Mouse (Mus musculus) neural tube, embryonic 12.5 days (tissue): Measurements from ENCODE around the gene Gtf2ird2. TPM values are rescaled to one million over a fixed set of nuclear protein-coding genes. Genes with fewer than 3 reads are reported as not detected.
A peak's percentile ranks its signal among the peaks of the same experiment; 100 is the strongest.

Experiments used
- ATAC-seq: fragments of 200-750 bp; cut with Nextera tagmentation; 2 replicates; pipeline ENCODE4 v1.8.0; 2017; ENCODE audit warnings: low read depth, mild to moderate bottlenecking, moderate TSS enrichment, moderate library complexity; ENCODE audit not compliant: low FRiP score
- H3K27ac ChIP-seq: fragments of 300-500 bp; sonication (generic); 2 replicates; pipeline ENCODE4 v1.5.1; 2016
- H3K27me3 ChIP-seq: fragments of 300-500 bp; sonication (generic); replicated peaks from 2 replicates; pipeline ENCODE4 v1.6.1; 2016; ENCODE audit warnings: mild to moderate bottlenecking
- H3K36me3 ChIP-seq: fragments of 300-500 bp; sonication (generic); 2 replicates; pipeline ENCODE4 v1.6.1; 2016; ENCODE audit warnings: mild to moderate bottlenecking
- H3K4me1 ChIP-seq: fragments of 300-500 bp; sonication (generic); 2 replicates; pipeline ENCODE4 v1.6.1; 2016
- H3K4me2 ChIP-seq: fragments of 300-500 bp; sonication (generic); replicated peaks from 2 replicates; pipeline ENCODE4 v1.6.1; 2016; ENCODE audit warnings: mild to moderate bottlenecking
- H3K4me3 ChIP-seq: fragments of 300-500 bp; sonication (generic); 2 replicates; pipeline ENCODE4 v1.5.1; 2016
- H3K9ac ChIP-seq: fragments of 300-500 bp; sonication (generic); 2 replicates; pipeline ENCODE4 v1.6.1; 2016; ENCODE audit warnings: mild to moderate bottlenecking
- H3K9me3 ChIP-seq: fragments of 300-500 bp; sonication (generic); 2 replicates; pipeline ENCODE4 v1.6.1; 2016; ENCODE audit warnings: mild to moderate bottlenecking
- WGBS: fragments of 180-500 bp; shearing (Covaris S2); methylation state at CpG from one replicate; pipeline ENCODE4 v1.1.7; 2016; 5-methylcytosine and 5-hydroxymethylcytosine counted together
- polyA plus RNA-seq: library from polyadenylated mRNA; unstranded; fragments of >200 nt; fragmentation: Nextera tagmentation; extraction: Ambion mirVana; gene quantifications from 2 replicates; pipeline ENCODE4 v1.2.1, GENCODE M21; 2016

The Gtf2ird2 gene
- polyA plus RNA-seq, 1 experiment from 2014 or later = 12.4 TPM

DNA sequence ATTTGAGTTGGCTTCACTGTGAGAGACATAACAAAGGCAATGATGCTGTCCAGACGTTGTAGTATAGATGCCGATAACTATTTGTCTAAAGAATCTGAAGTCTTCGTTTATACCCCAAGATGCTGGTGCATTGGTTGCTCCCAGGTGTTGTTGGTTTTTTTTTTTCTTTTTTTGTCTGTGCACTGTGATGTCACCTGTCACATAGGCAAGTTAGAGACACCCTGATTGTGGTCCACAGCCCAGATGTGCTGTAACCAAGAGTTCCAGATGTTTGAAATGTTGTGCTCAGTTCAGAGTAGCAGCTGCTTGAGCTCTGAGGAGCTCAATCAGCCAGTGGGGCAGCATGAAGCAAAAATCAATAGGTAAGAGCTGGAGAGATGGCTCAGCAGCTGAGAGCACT lies 2.2 kb downstream of the Gtf2ird2 start:
- no peak overlapping the region for H3K4me3 ChIP-seq
- 96% methylated on average over 3 of the region's 3 CpGs for WGBS
- H3K27me3 ChIP-seq = no peaks in the 10 kb centered on the region
- no peaks in the 10 kb centered on the region for H3K36me3 ChIP-seq
- no peak for ATAC-seq
- H3K4me1 ChIP-seq = peaks cover 19% of the 10 kb centered on the region
- no peaks in the 10 kb centered on the region for H3K9me3 ChIP-seq
- no peak overlapping the region for H3K4me2 ChIP-seq
- no peak overlapping the region for H3K27ac ChIP-seq
- no peak overlapping the region for H3K9ac ChIP-seq

DNA sequence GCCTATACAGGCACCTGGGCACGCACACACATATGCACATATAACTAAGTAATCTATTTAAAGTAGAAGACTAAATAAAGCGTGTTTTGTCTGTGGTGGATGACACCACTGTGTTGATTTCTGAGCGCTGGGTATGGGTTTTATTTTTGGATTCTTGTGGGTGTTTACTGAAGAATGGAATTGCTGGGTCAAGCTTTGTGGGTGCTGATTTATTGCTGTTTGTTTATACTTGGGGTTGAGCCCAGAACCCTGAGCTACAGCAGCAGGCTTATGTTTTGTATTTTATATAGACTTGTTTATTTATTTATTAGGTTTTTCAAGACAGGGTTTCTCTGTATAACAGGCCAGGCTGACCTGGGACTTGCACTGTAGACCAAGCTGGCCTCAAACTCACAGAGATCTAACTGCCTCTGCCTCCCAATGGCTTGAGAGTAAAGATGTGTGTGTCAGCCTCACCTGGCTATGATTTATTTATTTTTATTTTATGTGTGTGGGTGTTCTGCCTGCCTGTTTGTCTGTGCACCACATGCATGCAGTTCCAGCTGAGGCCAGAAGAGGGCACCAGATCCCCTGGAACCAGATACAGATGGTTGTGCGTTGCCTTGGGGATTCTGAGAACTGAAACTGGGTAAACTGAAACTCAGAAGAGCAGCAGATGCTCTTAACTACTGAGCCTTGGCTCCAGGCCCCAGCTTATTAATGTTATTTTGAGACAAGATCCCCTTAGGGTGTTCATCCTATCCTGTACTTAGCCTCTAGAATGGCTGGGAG lies 3.3 kb downstream of the Gtf2ird2 start:
- Histone ChIP-seq H3K9ac (no peak overlapping the region), H3K4me1 (peaks cover 17% of the 10 kb centered on the region), H3K36me3 (no peaks in the 10 kb centered on the region), H3K4me2 (no peak overlapping the region), H3K27ac (no peak overlapping the region), H3K4me3 (no peak overlapping the region), H3K27me3 (no peaks in the 10 kb centered on the region), H3K9me3 (no peaks in the 10 kb centered on the region)
- WGBS = 82% methylated on average over 4 of the region's 4 CpGs
- ATAC-seq = no peak

DNA sequence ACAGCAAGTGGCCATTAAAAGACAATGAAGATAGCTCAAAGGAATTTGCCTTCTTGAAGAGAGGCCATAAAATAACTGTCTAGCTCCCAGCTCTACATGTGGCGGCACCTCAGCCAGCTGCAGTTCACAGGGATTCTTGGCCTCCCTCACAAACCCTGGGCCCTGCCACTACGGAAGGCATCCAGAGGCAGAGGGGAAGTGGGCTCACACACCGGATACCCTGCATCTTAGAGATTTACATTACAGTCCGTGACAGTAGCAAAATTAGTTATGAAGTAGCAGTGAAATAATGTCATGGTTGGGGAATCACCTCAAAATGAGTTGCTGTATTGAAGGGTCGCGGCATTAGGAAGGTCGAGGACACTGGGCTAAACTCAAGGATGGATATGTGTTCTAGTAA lies 4.8 kb downstream of the Gtf2ird2 start:
- H3K27ac ChIP-seq = no peak overlapping the region
- H3K4me3 ChIP-seq = no peak overlapping the region
- H3K9ac ChIP-seq = no peak overlapping the region
- no peaks in the 10 kb centered on the region for H3K27me3 ChIP-seq
- no peaks in the 10 kb centered on the region for H3K9me3 ChIP-seq
- peaks cover 3% of the 10 kb centered on the region for H3K4me1 ChIP-seq
- H3K36me3 ChIP-seq = no peaks in the 10 kb centered on the region
- H3K4me2 ChIP-seq = no peak overlapping the region
- no peak for ATAC-seq
- 53% methylated on average over 7 of the region's 7 CpGs for WGBS

DNA sequence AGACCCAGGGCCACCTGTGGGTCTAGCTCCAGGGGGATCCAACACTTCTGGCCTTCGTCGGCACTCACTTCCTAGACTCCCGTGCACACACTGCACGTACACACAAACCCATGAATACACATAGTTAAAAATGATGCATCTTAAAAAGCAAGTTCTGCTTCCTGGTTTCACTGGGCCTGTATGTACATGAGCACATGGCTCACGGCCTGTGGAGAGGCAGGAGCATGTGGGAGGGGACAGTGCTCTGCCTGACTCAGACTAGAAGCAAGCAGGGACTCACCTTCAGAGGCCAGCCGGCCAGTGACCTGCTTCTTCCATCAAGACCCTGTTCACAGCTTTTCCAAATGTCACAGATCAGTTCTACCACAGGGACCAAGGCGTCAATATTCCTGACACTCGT lies 9.8 kb downstream of the Gtf2ird2 start:
- Histone ChIP-seq H3K4me3 (no peak overlapping the region), H3K9ac (no peak overlapping the region), H3K9me3 (no peaks in the 10 kb centered on the region), H3K4me1 (no peaks in the 10 kb centered on the region), H3K4me2 (no peak overlapping the region), H3K36me3 (peaks cover 31% of the 10 kb centered on the region), H3K27ac (no peak overlapping the region), H3K27me3 (no peaks in the 10 kb centered on the region)
- ATAC-seq = no peak
- WGBS = 93% methylated on average over 8 of the region's 8 CpGs

DNA sequence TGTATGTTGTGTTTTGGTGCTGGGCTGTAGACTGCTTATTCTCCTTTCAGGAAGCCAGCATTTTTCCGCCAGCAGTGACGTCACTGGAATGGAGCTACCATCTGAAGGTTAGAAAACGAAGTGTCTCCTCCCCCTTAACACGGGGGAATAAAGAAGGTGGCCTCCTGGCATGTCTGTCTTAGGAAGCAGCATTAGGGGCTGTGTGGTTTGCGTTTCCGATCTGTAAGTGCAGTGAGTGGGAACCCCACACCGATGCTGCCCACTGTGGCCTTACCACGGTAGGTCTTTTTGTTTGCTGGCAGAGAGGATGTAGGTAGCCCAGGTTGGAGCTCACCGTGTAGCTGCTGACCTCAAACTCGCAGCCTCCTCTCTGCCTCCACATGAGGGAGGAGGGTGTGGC lies 22.9 kb downstream of the Gtf2ird2 start:
- Histone ChIP-seq H3K9me3 (no peaks in the 10 kb centered on the region), H3K36me3 (peaks cover 30% of the 10 kb centered on the region), H3K27me3 (no peaks in the 10 kb centered on the region), H3K9ac (no peak overlapping the region), H3K4me3 (no peak overlapping the region), H3K27ac (no peak overlapping the region), H3K4me1 (no peaks in the 10 kb centered on the region), H3K4me2 (no peak overlapping the region)
- no peak for ATAC-seq
- 85% methylated on average over 10 of the region's 10 CpGs for WGBS

DNA sequence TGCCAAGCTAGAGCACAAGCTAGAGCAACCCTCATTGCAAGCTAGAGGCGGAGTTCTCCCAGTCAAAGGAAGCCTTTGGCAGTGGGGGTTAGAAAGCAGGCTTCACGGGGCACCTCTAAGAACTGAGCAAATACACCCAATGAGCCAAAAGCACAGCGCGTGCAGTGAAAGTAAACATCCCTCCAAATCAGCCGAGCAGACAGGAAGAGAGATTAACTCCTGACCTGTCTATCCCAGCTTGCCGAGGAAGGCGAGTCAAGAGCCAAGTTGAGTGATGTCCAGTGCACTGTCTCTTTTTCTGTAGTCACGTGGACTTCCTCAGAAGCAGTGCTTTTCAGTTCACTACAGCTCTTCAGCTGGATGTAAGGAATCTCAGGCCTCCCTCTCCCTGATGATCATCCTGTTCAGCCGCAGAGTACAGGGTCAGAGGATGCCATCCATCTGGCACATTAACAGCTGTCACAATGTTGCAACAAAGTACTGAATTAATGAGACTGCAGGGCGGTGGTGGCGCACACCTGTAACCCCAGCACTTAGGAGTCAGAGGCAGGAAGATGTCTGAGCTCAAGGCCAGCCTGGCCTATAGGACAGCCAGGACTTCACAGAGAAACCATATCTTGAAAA lies 26.2 kb downstream of the Gtf2ird2 start:
- Histone ChIP-seq H3K9me3 (no peaks in the 10 kb centered on the region), H3K4me2 (no peak overlapping the region), H3K36me3 (peaks cover 13% of the 10 kb centered on the region; the same call in 1 of the 2 replicates), H3K27me3 (no peaks in the 10 kb centered on the region), H3K9ac (0 out of 2 replicates have a peak overlapping the region, but pooled peaks have one; percentile 19), H3K27ac (no peak overlapping the region), H3K4me3 (no peak overlapping the region), H3K4me1 (no peaks in the 10 kb centered on the region)
- no peak for ATAC-seq
- WGBS = 77% methylated on average over 11 of the region's 11 CpGs

DNA sequence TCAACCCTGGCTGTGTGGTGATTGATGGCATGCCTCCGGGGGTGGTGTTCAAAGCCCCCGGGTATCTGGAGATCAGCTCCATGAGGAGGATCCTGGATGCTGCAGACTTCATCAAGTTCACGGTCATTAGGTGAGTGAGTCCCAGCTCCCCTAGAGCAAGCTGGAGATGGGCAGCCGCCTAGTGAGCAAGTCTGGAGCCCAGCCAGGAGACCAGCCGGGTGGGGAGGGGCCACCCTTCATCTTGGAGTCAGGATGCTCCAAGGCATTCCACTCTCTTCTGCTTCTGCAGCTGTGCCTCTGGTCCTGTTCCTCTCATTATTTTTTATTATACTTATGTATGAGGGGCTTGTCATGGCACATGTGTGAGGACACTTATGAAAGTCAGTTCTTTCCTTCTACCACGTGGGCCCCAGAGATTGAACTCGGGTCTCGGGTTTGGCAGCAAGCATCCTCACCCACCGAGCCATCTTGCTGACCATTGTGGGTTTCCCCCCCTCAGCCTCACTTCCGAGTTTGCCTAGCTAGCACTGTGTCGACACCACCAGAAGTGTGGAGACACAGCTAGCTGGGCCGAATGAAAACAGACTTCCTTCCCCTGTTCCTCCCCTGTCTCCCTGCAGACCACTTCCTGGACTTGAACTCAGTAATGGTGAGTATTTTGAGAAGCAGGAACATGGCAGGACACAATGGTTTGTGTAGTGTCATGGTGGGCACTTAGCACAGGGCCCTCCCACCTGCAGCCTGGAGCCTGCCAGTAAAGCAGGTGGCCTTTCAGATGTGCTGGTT lies 30.4 kb downstream of the Gtf2ird2 start:
- Histone ChIP-seq H3K27me3 (no peaks in the 10 kb centered on the region), H3K36me3 (peaks cover 23% of the 10 kb centered on the region), H3K4me2 (no peak overlapping the region), H3K4me3 (no peak overlapping the region), H3K4me1 (peaks cover 7% of the 10 kb centered on the region; the same call in 1 of the 2 replicates), H3K27ac (no peak overlapping the region), H3K9ac (no peak overlapping the region), H3K9me3 (no peaks in the 10 kb centered on the region)
- 79% methylated on average over 12 of the region's 12 CpGs for WGBS
- ATAC-seq = no peak

DNA sequence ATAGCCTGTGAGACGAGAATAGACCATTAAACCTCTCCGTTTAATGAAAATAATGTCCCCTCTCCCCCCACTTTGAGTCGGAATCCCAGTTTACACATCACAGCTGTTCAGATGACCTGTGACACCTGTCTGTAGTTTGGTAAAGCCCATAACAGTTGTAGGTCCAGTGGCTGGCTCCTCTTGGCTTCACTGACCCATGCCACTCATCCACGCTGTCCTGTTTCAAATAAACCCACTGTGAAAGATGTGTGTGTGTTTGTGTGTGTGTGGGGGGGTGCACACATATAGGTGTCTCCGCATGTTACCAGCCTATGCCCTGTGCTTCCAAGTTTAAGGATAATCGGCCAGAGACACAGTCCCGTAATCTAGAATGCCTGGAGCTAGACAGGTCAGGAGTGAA lies 34.1 kb downstream of the Gtf2ird2 start:
- Histone ChIP-seq H3K9ac (no peak overlapping the region), H3K4me3 (no peak overlapping the region), H3K4me2 (no peak overlapping the region), H3K9me3 (no peaks in the 10 kb centered on the region), H3K27ac (no peak overlapping the region), H3K4me1 (peaks cover 17% of the 10 kb centered on the region), H3K36me3 (peaks cover 16% of the 10 kb centered on the region), H3K27me3 (peaks cover 14% of the 10 kb centered on the region)
- WGBS = 93% methylated on average over 7 of the region's 7 CpGs
- no peak for ATAC-seq

DNA sequence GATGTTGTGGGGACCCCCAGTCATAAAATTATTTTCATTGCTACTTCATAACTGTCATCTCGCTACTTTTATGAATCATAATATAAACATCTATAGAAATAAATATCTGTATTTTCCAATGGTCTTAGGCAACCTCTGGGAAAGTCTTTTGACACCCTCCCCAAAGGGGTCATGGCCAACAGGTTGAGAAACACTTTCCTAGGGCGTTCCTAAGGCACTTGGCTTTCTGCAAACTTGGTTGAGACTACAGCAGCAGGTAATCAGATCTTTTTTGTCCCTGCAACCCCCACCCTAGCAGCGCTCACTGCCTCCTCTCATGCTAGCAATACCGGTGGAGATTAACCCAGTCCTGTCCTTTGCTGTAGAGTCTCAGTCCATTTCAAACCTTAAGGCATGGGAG lies 37.5 kb downstream of the Gtf2ird2 start:
- H3K9ac ChIP-seq = no peak overlapping the region
- ATAC-seq = no peak
- peaks cover 14% of the 10 kb centered on the region for H3K36me3 ChIP-seq
- peaks cover 14% of the 10 kb centered on the region for H3K27me3 ChIP-seq
- H3K4me1 ChIP-seq = peaks cover 17% of the 10 kb centered on the region
- WGBS = 52% methylated on average over 4 of the region's 4 CpGs
- no peak overlapping the region for H3K4me3 ChIP-seq
- no peaks in the 10 kb centered on the region for H3K9me3 ChIP-seq
- H3K4me2 ChIP-seq = peak overlapping the region; percentile 69
- no peak overlapping the region for H3K27ac ChIP-seq

DNA sequence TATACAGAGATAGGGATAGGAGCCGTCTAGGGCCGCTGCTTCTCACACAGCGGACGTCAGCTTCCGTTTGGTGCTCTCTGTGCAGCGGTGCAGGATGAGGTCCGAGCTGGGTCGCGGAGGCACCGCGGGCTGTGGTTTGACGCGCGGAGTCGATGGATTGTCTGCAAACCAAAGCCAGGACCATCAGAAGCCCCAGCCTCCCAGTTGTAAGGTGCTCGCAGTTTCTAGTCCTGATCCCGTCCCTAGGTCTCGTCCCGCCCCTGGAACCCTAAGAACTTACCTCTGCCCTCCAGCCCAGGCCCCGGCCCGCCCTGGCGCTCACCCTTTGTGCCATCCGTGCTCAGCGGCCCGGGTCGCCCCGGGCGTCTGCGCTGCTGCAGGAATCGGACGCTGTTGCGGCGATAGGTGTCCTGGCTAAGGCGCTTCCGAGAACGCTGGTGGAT lies 37.9 kb downstream of the Gtf2ird2 start:
- 1% methylated on average over 36 of the region's 36 CpGs for whole genome bisulfite sequencing
- Histone ChIP-seq H3K27me3 (peaks cover 14% of the 10 kb centered on the region), H3K9me3 (no peaks in the 10 kb centered on the region), H3K4me3 (peak overlapping the region; percentile 25), H3K4me2 (peak overlapping the region; percentile 69), H3K27ac (no peak overlapping the region), H3K9ac (peak overlapping the region; percentile 59; the same call in 1 of the 2 replicates), H3K4me1 (peaks cover 17% of the 10 kb centered on the region), H3K36me3 (peaks cover 9% of the 10 kb centered on the region)
- ATAC-seq = no peak

DNA sequence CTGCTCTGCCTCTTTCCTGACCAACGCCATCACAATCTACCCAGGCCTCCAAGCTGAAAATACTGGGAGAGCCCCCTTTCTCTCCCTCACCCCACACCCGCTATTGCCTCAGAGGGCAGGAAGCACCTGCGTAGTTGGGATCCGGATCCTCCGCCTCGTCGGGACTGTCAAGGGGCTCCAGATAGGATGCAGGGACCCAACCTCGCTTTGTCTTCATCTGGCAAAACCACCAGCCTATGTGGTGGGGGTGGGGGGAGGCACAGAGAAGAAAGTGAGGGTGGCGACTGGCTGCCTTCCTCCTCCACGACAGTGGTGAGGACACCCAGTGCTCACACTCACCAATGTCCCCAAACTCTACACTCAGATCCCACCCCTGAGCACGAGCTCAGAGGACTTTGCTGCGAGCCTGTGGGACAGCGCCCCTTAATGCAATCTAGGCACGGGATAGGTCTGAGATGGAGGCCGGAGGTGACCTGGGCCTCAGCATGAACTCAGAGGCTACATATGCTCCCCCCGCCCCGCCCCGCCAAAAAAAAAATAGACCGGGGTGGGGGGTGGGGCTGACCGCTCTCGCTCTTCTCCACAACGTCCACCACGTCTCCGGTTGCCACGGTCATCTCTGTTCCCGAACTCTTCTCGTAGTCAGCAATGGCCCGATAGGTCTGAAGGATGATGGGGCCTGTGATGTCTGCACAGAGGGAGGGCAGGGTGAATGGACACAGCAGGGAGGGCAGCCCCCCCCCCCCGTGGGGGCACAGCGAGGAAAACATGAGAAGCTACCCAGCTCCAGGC lies 41.5 kb downstream of the Gtf2ird2 start:
- H3K4me1 ChIP-seq = peaks cover 10% of the 10 kb centered on the region
- no peak overlapping the region for H3K9ac ChIP-seq
- H3K9me3 ChIP-seq = no peaks in the 10 kb centered on the region
- H3K27me3 ChIP-seq = peaks cover 14% of the 10 kb centered on the region
- H3K27ac ChIP-seq = no peak overlapping the region
- H3K4me2 ChIP-seq = no peak overlapping the region
- H3K36me3 ChIP-seq = no peaks in the 10 kb centered on the region
- WGBS = 82% methylated on average over 30 of the region's 30 CpGs
- no peak overlapping the region for H3K4me3 ChIP-seq
- no peak for ATAC-seq

DNA sequence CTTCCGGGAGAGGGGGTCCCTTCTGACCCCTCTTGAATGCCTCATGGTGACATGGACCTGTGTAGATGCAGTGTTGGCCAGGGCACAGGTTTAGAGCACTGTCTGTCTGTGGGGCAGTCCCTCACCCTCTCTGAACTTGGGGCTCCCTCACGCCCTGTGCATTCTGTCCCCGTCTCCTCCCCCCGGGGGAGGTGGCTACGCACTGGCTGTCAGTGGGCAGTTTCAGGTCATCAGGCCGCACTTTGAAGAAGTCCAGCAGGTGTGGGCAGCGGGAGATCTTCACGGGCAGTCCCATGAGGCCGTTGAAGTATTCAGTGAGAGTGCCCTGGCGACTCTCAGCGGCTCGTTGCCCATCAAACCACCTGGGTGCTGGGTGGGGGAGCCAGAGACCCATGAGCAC lies 43.1 kb downstream of the Gtf2ird2 start:
- whole genome bisulfite sequencing = 68% methylated on average over 12 of the region's 12 CpGs
- no peaks in the 10 kb centered on the region for H3K9me3 ChIP-seq
- H3K27me3 ChIP-seq = peaks cover 9% of the 10 kb centered on the region
- H3K4me1 ChIP-seq = peaks cover 5% of the 10 kb centered on the region
- H3K9ac ChIP-seq = no peak overlapping the region
- no peak for ATAC-seq
- no peaks in the 10 kb centered on the region for H3K36me3 ChIP-seq
- no peak overlapping the region for H3K4me2 ChIP-seq
- H3K27ac ChIP-seq = no peak overlapping the region
- no peak overlapping the region for H3K4me3 ChIP-seq
